Mouse (Mus musculus) lung, embryonic 14.5 days (tissue): ENCODE measurements around the gene Pi4k2a. TPM values are rescaled to one million over a fixed set of nuclear protein-coding genes. Genes with fewer than 3 reads are reported as not detected.
"Not testable (repeated sequence)": the region's sequence is repeated elsewhere in the genome, so short reads cannot be mapped to it uniquely, and the experiment has no call there.

Experiments
- ATAC-seq: fragments of 200-750 bp; cut with Nextera tagmentation; 2 replicates; pipeline ENCODE4 v1.8.0; 2017; ENCODE audit warnings: mild to moderate bottlenecking, moderate TSS enrichment, moderate library complexity; ENCODE audit not compliant: insufficient read depth
- DNase-seq: peaks from one replicate; pipeline ENCODE4 v3.0.0-alpha.2; 2015
- H3K27ac ChIP-seq: fragments of 300-500 bp; sonication (generic); 2 replicates; pipeline ENCODE4 v1.5.1; 2014; ENCODE audit warnings: low read depth, mild to moderate bottlenecking, moderate library complexity
- H3K27me3 ChIP-seq: fragments of 300-500 bp; sonication (generic); 2 replicates; pipeline ENCODE4 v1.6.1; 2014; ENCODE audit warnings: low read length, control low read depth; ENCODE audit not compliant: insufficient read depth
- H3K36me3 ChIP-seq: fragments of 300-500 bp; sonication (generic); 2 replicates; pipeline ENCODE4 v1.6.1; 2014; ENCODE audit warnings: control low read depth; ENCODE audit not compliant: insufficient read depth
- H3K4me1 ChIP-seq: fragments of 300-500 bp; sonication (generic); 2 replicates; pipeline ENCODE4 v1.6.1; 2014; ENCODE audit warnings: antibody characterized with exemption, control low read depth; ENCODE audit not compliant: insufficient read depth
- H3K4me2 ChIP-seq: fragments of 300-500 bp; sonication (generic); 2 replicates; pipeline ENCODE4 v1.6.1; 2014; ENCODE audit warnings: mild to moderate bottlenecking
- H3K4me3 ChIP-seq: fragments of 300-500 bp; sonication (generic); 2 replicates; pipeline ENCODE4 v1.5.1; 2014; ENCODE audit warnings: low read depth, low read length
- H3K9ac ChIP-seq: fragments of 300-500 bp; sonication (generic); 2 replicates; pipeline ENCODE4 v1.6.1; 2014
- H3K9me3 ChIP-seq: fragments of 300-500 bp; sonication (generic); 2 replicates; pipeline ENCODE4 v1.6.1; 2016; ENCODE audit warnings: low read depth, low read length, control low read depth
- CTCF ChIP-seq: IDR thresholded peaks from 2 replicates; pipeline ENCODE4 v1.5.1; 2016; ENCODE audit warnings: antibody characterized with exemption, low read depth
- WGBS: fragments of 180-500 bp; shearing (Covaris S2); extraction: QIAGEN DNeasy Blood & Tissue Kit; methylation state at CpG from one replicate; pipeline ENCODE4 v1.1.7; 2014; 5-methylcytosine and 5-hydroxymethylcytosine counted together
- polyA plus RNA-seq: library from polyadenylated mRNA; unstranded; fragments of >200 nt; fragmentation: Nextera tagmentation; extraction: Ambion mirVana; gene quantifications from 2 replicates; pipeline ENCODE4 v1.2.1, GENCODE M21; 2014

Gene Pi4k2a
- polyA plus RNA-seq, 1 experiment from 2014 or later, result 34.3 TPM

DNA sequence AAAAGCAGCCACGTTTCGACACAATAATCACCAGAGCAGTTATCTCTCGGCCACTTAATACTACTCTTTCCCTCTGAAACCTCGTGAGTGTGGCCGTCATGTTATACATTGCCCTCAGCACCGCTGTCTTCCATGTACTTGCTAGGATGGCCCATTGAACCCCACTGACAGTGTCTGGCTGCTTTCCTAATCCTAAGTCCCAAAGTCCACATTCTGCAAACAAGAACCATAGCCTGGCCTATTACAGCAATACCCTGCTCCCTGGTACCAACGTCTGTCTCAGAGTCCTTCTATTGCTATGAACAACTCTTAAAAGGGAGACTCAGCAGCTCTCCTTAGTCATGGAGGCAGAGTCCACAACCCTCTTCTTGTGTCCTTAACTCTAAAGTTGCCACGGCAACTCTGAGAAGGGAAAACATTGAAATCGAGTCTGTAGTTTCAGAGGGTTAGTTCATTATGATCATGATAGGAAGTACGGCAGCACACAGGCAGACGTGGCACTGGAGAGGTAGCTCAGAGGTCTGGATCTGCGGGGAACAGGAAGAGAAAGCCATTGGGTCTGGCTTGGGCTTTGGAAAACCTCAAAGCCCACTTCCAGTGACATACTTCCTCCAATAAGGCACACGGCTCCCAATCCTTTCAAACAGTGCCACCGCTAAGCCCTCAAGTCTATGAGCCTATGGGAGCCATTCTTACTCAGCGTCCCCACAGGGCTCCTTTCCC, 18.2 kb upstream of the Pi4k2a start:
- Histone ChIP-seq H3K9me3 (no peaks in the 10 kb centered on the region), H3K27me3 (no peaks in the 10 kb centered on the region), H3K4me3 (no peak overlapping the region), H3K4me1 (no peaks in the 10 kb centered on the region), H3K27ac (no peak overlapping the region), H3K4me2 (no peak overlapping the region), H3K36me3 (peaks cover 13% of the 10 kb centered on the region), H3K9ac (no peak overlapping the region)
- DNase-seq (no peak), ATAC-seq (no peak)
- no peak for TF ChIP-seq CTCF
- 74% methylated on average over 15 of the region's 15 CpGs for WGBS

DNA sequence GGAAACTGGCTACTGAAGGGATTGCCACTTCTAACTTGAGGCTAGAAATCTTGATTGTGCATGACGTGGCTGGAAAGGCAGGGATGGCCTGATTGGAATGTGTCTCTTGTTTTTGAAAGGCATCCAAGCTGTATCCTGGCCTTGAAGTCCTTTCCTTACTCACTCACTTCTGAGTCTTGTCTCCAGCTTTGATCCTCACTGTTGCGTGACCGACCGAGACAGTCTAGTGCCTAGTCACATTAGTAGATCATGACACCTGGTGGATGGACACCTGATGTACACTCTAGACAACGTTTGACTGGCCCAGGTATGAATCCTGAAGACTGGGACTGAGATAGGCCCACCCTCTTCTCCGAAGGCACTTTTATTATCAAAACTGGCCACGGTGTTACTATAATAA, 17.5 kb upstream of the Pi4k2a start:
- Histone ChIP-seq H3K9ac (no peak overlapping the region), H3K27me3 (no peaks in the 10 kb centered on the region), H3K9me3 (no peaks in the 10 kb centered on the region), H3K27ac (no peak overlapping the region), H3K4me2 (no peak overlapping the region), H3K4me3 (no peak overlapping the region), H3K4me1 (no peaks in the 10 kb centered on the region), H3K36me3 (peaks cover 13% of the 10 kb centered on the region)
- ATAC-seq (no peak), DNase-seq (no peak)
- peak; percentile 20; the same call in 1 of the 2 replicates for TF ChIP-seq CTCF
- 73% methylated on average over 7 of the region's 7 CpGs for WGBS

DNA sequence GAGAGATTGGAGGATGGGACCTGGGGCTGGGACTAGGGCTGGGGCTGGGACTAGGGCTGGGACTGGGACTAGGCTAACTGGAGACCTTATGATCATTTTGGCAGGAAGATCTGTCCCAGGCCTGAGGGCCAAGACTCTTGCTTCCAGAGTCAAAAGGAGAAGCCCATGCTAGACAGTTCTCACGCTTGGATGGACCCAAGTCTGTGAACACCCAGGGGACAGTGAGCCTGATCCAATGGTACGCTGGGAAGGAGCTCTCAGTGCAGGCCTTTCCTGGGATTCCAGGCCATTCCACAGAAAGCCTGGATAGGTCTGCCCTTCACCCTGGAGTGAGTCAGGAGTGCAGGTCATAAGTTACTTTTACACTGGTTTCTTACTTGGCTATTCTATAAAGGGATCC, 15.2 kb upstream of the Pi4k2a start:
- Histone ChIP-seq H3K4me1 (no peaks in the 10 kb centered on the region), H3K27me3 (no peaks in the 10 kb centered on the region), H3K4me2 (no peak overlapping the region), H3K9ac (no peak overlapping the region), H3K36me3 (peaks cover 13% of the 10 kb centered on the region), H3K27ac (no peak overlapping the region), H3K4me3 (no peak overlapping the region), H3K9me3 (no peaks in the 10 kb centered on the region)
- no peak for ATAC-seq
- DNase-seq, result no peak
- WGBS, result 84% methylated on average over 2 of the region's 2 CpGs
- no peak for TF ChIP-seq CTCF

DNA sequence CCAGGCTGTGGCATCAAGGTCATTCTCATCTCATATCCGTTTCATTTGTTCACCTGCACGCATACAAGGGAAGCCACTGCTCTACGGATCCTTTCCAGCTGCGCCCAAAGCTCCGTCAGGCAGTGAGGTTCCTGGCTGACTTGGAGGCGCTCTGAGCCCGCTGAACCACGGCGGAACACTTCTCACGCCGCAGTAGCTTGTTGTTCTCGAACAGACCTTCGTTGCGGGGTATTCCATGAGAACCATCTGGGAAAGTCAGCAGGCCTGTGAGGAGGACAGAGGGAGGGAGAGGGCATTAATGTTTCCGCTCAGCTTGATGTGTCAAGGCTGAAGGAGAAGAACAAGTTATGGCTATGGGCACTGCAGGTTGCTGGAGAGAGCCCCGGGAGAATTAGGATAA, 14.3 kb upstream of the Pi4k2a start:
- no peak overlapping the region for H3K4me2 ChIP-seq
- no peak overlapping the region for H3K4me3 ChIP-seq
- H3K4me1 ChIP-seq, result no peaks in the 10 kb centered on the region
- TF ChIP-seq CTCF, result no peak
- no peaks in the 10 kb centered on the region for H3K27me3 ChIP-seq
- ATAC-seq (no peak), DNase-seq (no peak)
- H3K36me3 ChIP-seq, result peaks cover 13% of the 10 kb centered on the region
- no peaks in the 10 kb centered on the region for H3K9me3 ChIP-seq
- WGBS, result 86% methylated on average over 16 of the region's 16 CpGs
- no peak overlapping the region for H3K27ac ChIP-seq
- no peak overlapping the region for H3K9ac ChIP-seq

DNA sequence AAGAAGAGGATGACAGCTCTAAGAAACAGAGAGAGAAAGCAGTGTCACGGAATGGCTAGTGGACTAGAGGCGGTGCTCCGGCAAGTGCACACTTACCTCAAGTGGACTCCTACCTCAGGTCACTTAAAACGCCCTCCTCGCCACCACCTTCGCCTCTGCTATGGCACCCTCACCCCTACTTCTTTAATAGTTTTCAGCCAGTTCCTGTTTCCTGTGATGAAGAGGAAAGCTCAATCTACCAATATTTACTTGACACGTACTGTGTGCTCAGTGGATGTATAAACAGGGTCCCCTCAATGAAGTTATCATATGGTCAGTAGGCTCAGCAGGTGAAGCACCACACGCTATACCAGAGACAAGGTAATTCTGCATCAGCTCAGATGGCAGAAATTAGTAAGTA, 11.7 kb upstream of the Pi4k2a start:
- WGBS, result 88% methylated on average over 8 of the region's 8 CpGs
- no peaks in the 10 kb centered on the region for H3K4me1 ChIP-seq
- peaks cover 13% of the 10 kb centered on the region for H3K36me3 ChIP-seq
- no peak overlapping the region for H3K4me3 ChIP-seq
- ATAC-seq, result no peak
- no peaks in the 10 kb centered on the region for H3K9me3 ChIP-seq
- H3K4me2 ChIP-seq, result no peak overlapping the region
- no peak overlapping the region for H3K27ac ChIP-seq
- H3K27me3 ChIP-seq, result no peaks in the 10 kb centered on the region
- TF ChIP-seq CTCF, result no peak
- no peak for DNase-seq
- no peak overlapping the region for H3K9ac ChIP-seq

DNA sequence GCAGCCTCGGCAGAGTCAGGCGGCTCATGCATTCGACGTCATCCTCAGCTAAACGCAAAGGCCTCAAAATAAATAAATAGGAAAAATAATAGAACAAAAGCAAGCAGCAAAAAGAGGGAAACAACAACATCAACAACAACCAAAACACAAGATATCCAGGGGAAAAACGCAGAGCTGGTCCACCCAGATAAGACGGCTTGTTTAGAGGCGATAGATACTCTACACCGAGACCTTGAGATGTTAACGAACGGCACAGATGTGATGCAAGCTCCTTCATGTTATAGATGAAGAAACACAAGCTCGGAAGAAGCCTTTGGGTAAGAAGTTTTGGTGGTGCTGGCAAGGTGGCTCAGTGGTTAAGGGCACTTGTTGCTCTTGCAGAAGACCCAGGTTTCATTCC, 11.3 kb upstream of the Pi4k2a start:
- 93% methylated on average over 12 of the region's 12 CpGs for WGBS
- no peak for TF ChIP-seq CTCF
- ATAC-seq, result no peak

DNA sequence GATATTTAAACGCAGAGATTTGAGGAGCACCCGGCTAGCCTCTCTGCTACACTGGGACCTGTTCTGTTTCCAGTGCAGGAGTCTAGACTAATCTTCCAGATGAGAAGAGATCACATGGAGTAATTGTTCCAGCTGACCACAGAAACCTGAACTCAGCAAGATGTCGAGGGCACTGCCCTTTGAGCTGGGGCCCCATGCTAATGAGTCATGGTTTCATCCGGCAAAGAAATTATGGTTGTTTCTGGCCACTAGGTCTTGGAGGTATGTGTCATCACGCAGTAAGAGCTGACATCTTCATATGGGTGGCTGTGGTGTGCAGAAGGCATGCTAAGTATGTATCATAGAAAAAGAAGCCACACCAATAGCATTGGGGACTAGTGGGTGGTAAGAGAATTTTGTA, 10.3 kb upstream of the Pi4k2a start:
- no peak for TF ChIP-seq CTCF
- H3K4me3 ChIP-seq, result no peak overlapping the region
- H3K4me1 ChIP-seq, result no peaks in the 10 kb centered on the region
- no peak overlapping the region for H3K9ac ChIP-seq
- H3K27ac ChIP-seq, result no peak overlapping the region
- H3K36me3 ChIP-seq, result peaks cover 13% of the 10 kb centered on the region
- 78% methylated on average over 5 of the region's 5 CpGs for WGBS
- no peak for ATAC-seq
- no peaks in the 10 kb centered on the region for H3K9me3 ChIP-seq
- no peak overlapping the region for H3K4me2 ChIP-seq
- DNase-seq, result no peak
- no peaks in the 10 kb centered on the region for H3K27me3 ChIP-seq

More for the DNA sequence above, 11.3 kb upstream of the Pi4k2a start:
- Histone ChIP-seq H3K4me1 (no peaks in the 10 kb centered on the region), H3K27ac (no peak overlapping the region), H3K9ac (no peak overlapping the region), H3K36me3 (peaks cover 13% of the 10 kb centered on the region), H3K4me2 (no peak overlapping the region), H3K9me3 (no peaks in the 10 kb centered on the region), H3K27me3 (no peaks in the 10 kb centered on the region), H3K4me3 (no peak overlapping the region)
- DNase-seq, result no peak

DNA sequence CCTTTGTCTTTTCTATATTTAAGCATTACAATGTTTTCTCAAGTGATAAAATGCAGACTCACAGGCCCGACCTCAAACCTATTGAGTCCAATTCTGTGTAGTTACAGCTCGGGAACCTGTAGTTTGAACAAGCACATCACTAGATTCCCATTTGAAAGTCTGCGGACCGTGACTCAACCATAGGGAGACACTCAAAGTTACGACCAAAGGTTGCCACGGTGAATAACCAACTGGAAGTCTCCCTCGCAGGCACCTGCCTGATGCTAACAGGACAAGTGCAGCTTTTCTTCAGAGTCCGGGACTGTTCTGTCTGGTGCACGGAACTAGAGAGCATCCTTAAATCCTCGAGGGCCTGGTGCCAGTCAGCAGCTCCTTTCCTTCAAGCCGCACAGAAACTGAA, 9.8 kb upstream of the Pi4k2a start:
- WGBS, result 82% methylated on average over 11 of the region's 11 CpGs
- Histone ChIP-seq H3K9me3 (no peaks in the 10 kb centered on the region), H3K27ac (no peak overlapping the region), H3K36me3 (peaks cover 10% of the 10 kb centered on the region), H3K4me1 (no peaks in the 10 kb centered on the region), H3K4me3 (no peak overlapping the region), H3K4me2 (no peak overlapping the region), H3K27me3 (no peaks in the 10 kb centered on the region), H3K9ac (no peak overlapping the region)
- DNase-seq (no peak), ATAC-seq (no peak)
- no peak for TF ChIP-seq CTCF

DNA sequence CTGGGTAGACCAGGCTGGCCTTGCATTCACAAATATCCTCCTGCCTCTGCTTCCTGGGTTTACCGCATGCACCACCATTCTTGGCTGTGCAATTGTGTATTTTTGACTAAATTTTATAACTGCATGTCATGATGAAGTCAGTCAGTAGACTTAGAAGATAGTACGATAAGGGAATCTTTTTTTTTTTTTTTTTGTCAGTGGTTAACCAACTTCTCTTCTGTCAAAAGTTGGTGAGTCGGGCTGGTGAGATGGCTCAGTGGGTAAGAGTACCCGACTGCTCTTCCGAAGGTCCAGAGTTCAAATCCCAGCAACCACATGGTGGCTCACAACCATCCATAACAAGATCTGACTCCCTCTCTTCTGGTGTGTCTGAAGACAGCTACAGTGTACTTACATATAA, 8.7 kb upstream of the Pi4k2a start:
- ATAC-seq, H3K9ac ChIP-seq, H3K27me3 ChIP-seq, H3K4me1 ChIP-seq, H3K4me3 ChIP-seq, H3K27ac ChIP-seq, H3K4me2 ChIP-seq, H3K36me3 ChIP-seq, H3K9me3 ChIP-seq, DNase-seq: not testable (repeated sequence)
- WGBS, result 93% methylated on average over 5 of the region's 5 CpGs
